Mouse (Mus musculus) spleen, adult 18-20 months (tissue): ENCODE data around the gene 1700001C19Rik.

Source experiments
- DNase-seq, 2 experiments: peaks; one replicate each; pipeline ENCODE4 v3.0.0; 2022; ENCODE audit warnings: mixed read lengths in 2 of 2

Gene 1700001C19Rik

DNA sequence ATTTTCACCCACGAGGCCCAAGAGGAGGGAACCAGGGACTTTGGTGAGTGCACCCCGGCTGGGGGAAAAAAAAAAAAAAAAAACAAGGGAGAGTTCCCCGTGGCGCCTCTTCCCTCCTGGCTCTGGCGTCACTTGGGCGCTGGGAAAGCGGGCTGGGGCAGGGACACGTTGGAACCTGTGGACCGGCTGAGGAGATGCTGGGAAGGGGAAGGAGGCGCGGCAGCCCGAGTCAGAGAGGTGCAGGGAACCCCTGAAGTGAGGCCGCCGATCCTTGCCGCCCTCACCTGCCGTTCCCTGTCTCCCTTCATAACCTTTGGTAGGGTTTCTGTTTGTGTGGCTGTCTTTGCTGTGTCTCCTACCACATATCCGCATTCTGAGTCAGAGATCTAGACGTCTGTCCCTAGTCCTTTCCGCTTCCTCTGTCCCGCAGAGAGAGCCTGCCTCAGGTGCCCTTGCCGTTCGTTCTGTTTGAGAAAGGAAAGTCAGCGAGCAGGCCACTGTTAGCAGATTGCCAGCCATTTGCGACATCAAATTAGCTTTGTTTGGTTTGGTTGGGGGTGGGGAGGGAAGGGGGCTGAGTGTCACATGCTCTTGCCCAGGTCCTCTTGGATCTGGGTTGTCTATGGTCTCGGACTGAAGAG is at the start of gene 1700001C19Rik:
Gene 1700001C19Rik (minus strand): TSS at position 470 of the 641 bp plus-strand sequence.
- no peak for DNase-seq

- no peak for DNase-seq
Measured at GRCm38 (mm10) chr17:47485791-47486190, 48.6 kb upstream of the 1700001C19Rik start.

DNA sequence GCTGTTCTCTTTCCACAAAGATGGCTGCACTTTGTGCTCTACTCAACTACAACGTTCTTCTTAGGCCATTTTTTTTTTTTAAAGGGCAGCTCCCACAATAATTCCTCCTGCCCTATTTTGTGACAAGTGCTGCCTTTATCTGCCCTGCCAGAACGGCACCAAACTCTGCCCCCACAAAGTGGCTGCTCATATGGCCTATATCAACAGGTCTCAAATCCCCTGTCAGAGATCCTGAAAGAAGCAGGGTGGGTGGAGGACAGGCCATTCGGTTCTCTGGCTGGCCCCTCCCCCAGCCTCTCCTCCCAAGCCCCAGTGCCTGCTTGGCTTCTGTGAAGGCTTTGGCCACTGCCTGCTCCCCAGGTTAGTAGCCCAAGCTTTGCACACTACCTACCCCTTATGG is 47.8 kb upstream of the 1700001C19Rik start:
- no peak for DNase-seq

GRCm38 (mm10) chr17:47484241-47484921 is 47.2 kb upstream of the 1700001C19Rik start:
- no peak for DNase-seq

DNA sequence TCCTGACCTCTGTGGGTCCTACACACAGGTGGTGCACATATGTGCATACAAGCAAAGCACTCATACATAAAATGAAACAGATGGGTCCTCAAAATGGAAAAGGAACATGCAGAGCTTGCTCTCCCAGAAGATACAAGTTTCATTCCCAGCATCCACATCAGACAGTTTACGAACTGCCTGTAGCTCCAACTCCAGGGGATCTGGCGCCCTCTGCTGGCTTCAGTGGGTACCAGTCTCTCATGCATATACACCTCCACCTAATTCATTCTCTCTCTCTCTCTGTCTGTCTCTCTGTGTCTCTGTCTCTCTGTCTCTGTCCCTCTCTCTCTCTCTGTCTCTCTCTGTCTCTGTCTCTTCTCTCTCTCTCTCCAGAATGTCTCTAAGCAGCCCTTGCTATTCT is 45.2 kb upstream of the 1700001C19Rik start:
- DNase-seq, result peak in 1 of 2 experiments; percentile 46

DNA sequence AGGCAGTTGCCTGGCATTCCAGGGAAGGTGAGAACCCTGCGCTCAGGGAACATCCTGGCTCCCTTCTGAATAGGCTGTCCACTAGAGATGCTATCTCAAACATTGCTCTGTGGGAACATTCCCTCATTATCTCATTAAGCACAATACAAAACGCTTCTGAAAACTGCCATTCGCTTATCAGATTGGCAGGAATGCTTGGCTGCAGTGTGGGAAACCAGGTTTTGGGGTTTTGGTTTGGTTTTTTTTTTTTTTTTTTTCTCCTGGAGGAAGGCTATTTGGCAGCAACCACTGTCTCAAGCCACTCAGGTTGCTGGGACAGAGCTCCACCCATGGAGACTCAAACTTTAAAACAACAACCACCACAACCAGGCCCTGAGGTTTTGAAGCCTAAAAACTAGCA is 42.7 kb upstream of the 1700001C19Rik start:
- no peak for DNase-seq

- peak in 1 of 2 experiments; percentile 14 for DNase-seq
Measured at GRCm38 (mm10) chr17:47475714-47476113, 38.5 kb upstream of the 1700001C19Rik start.

- DNase-seq, result no peak
Measured at GRCm38 (mm10) chr17:47475181-47475580, 38.0 kb upstream of the 1700001C19Rik start.

DNA sequence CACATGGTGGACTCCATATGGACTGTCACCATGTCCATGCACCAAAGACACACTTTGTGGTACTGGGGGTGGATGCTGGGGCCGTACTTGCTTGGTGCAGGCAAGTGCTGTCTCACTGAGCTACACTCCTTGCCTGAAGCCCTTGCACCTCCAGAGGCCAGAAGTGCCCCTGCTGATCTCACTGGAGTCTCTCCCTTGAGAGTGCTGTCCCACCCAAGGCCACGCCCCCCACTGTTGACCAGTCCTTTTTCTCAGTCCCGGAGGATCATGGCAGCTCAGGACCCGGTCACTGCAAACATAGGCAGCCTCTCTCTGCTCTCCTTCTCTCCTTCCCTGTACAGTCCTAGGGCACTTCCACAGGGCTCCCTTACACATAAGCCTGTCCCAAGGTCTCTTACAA is 37.1 kb upstream of the 1700001C19Rik start:
- no peak for DNase-seq

GRCm38 (mm10) chr17:47473434-47473974 is 36.3 kb upstream of the 1700001C19Rik start:
- peak; percentile 46 to 71 for DNase-seq

DNA sequence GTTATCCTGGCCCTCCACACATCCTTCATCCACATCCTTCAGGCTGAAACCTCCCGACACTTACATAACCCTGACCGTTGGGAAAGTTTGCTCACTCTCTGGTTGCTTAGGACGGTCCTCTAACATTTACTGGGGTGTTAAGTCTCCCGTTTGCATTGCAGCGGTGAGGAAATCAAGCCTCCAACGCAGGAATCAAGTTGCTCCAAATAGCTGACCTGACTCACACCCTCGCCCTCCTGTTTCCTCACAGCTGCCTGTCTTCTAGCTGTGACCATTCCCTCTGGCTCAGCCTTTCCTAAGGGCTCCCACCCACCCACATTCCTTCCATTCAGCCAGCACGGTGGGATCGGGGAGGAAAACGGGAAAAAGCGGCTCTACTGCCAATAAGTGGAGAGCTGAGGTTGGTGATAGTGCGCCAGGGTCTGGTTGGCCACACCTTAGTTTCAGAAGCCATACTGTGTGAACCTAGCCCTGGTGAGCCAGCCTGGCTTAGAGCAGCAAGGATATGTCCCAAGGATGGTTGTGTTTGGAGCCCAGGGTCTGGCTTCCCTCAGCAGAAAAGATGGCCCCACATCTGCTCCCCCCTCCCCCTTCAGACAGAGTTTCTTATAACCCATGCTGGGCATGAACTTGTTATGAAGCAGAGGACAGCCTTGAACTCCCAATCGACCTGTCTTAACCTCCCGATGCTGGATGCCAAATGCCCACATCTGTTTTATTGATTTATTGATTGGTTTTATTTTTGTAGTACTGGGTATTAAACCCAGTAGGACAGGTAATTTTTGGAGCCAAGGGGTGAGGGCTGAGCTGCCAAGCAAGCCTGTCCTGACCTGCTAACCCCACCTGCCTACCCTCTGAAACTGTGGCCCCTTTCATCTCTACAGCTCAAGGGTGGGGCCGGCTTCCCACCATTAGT is 35.5 kb upstream of the 1700001C19Rik start:
- DNase-seq, result no peak

DNA sequence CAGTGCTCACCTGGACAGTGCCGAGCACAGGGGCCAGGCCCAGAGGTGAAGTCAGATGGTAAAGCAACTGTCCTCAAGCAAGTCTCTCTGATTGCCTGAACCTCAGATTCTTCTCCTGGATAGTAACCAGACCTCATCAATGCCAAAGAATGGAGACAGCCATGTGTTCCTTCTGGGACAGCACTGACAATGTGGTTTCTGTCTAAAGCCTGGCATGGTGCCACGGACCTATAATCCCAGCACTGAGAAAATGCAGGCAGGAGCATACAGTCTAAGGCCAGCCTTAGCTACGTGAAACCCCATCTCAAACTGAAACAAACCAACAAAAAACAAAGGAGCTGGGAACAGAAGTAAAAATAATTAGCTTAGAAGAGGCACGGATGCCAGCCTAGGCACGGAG is 33.5 kb upstream of the 1700001C19Rik start:
- DNase-seq, result no peak

GRCm38 (mm10) chr17:47470121-47470520 is 32.9 kb upstream of the 1700001C19Rik start:
- no peak for DNase-seq

DNA sequence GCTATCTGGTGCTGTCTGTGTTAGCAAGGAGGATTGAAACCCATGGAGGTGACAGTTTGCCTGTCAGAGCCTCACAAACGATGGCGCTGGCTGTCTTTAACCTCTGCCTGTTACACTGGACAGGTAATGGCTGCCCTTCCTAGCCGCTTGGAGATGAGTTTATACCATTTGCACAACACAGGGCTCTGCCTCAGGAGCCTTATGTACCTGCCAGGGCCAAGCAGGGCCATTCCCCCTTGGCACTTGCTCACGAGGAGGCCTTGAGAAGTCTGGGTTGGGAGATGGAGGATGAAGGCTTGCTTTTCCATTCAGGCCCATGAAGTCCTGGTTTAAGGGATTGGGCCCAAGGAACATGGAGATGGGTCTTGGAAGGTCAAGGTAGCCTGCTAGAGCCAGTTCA is 32.5 kb upstream of the 1700001C19Rik start:
- DNase-seq, result no peak

- DNase-seq, result no peak
Measured at GRCm38 (mm10) chr17:47468466-47468865, 31.3 kb upstream of the 1700001C19Rik start.

DNA sequence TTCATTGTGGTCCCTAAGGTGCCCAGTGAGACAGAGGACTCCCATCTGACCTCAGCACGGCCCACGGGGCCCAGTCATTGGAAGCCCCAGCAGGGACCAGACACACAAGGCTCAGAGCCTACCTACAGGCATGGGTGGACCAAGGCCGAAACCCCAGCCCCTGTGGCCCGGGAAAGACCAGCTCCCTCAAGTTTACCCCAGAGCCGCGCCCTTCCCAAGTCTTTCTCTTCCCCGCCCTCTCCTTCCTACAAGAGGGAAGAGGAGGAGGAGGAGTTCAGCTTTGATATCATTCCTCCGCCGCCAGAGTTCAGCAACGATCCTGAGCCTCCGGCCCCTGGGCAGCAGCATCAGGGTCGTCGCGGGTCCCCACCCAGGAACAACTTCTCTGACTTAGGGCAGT is 30.9 kb upstream of the 1700001C19Rik start:
- no peak for DNase-seq

DNA sequence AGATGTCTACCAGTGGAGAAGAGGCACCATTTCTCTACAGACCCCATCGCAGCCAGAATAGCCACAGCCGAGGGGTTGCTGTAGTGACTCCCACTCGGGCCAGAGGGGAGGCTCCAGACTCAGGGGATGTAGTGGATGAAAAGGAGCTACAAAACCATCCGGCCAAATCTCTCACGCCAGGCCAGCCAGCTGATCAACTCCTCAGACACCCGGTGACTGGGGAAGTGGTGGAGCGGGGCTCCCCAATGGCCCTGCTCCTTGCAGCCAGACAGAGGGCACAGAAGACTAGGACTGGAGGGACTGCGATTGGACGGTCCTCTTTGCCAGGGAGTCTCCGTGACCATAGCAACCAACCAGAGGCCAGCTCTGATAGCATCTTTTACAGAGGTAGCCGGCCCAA is 30.5 kb upstream of the 1700001C19Rik start:
- DNase-seq, result no peak

DNA sequence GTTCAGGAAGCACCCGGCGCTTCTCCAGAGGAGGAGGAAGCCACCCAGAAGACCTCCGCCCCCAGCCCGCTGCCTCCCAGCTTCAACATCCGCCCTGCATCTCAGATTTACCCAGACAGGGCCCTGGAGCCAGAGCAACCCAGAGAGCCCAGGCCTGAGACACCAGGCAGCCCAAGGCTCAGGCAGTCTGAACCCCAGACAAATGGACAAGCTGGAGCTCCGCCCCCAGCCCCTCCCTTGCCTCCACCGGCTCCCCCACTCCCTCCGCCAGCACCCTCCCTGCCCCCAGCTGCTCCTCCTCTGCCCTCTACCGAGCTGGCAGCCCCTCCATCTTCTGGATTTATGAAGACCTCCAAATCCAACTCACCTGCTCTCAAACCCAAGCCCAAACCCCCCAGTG is 29.1 kb upstream of the 1700001C19Rik start:
- no peak for DNase-seq

GRCm38 (mm10) chr17:47465016-47465415 is 27.8 kb upstream of the 1700001C19Rik start:
- no peak for DNase-seq

GRCm38 (mm10) chr17:47464248-47464965 is 27.2 kb upstream of the 1700001C19Rik start:
- no peak for DNase-seq

DNA sequence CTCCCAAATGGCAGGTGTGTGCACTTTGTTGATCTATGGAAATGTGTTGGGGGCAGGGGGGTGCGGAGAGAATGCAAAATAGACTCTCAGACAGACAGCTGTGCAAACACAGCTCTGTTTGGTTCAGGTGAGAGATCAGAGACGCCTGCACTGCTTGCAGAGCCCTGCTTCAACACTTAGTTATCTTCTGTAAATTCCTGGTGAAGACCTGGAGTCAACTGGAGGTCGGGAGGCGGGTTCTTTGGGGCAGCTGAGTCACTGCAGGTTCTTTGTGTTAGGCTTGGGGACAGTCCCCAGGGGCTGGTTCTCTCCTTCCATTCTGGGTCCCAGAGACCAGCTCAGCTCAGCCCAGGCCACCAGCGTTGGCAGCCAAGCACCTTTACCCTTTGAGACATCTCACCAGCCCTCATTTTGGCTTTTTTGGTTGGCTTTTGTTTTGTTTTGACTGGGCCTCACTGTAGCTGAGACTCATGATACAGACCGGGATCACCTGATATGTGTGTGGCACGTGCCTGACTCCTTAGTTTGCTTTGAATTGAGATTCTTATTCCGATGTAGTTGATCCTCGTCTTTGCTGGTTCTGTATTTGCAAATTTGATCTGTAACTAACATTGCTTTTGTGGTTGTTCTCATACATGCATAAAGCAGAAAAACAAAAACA is 25.7 kb upstream of the 1700001C19Rik start:
- no peak for DNase-seq

- no peak for DNase-seq
Measured at GRCm38 (mm10) chr17:47462209-47462608, 25.0 kb upstream of the 1700001C19Rik start.
